Mouse (Mus musculus) gastrocnemius, postnatal 10 days (tissue): ENCODE results near the gene Top3a. TPM values are rescaled to one million over a fixed set of nuclear protein-coding genes. Genes with fewer than 3 reads are reported as not detected.
"Not testable (repeated sequence)": the region's sequence is repeated elsewhere in the genome, so short reads cannot be mapped to it uniquely, and the experiment has no call there.

ENCODE experiments used
- DNase-seq: peaks from one replicate; pipeline ENCODE4 v3.0.0; 2021; ENCODE audit warnings: mixed read lengths
- long read RNA-seq, 2 experiments: library from polyadenylated mRNA; stranded (forward); transcript quantifications; one replicate each; pipeline ENCODE4 v2.0.0; 2021
- total RNA-seq, 2 experiments: library from RNA; stranded (reverse); gene quantifications; 2 replicates each; pipeline ENCODE4 v1.2.3; 2021

Gene Top3a
- 1 to 10 TPM; 6.5 to 7.6 TPM for total RNA-seq
- long read RNA-seq, experiment 1, transcript Top3a-201 (19 exons, 3,741 nt): major isoform, 8 of 21 reads
- long read RNA-seq, experiment 1, partial matches to known transcripts: 3 of 21 reads
- long read RNA-seq, experiment 1, other reads (novel, unspliced or antisense): 8 of 21 reads
- long read RNA-seq, experiment 2, partial matches to known transcripts: 0 of 5 reads
- long read RNA-seq, experiment 2, other reads (novel, unspliced or antisense): 1 of 5 reads

- DNase-seq: peak; percentile 68
These were observed at the start of gene Top3a, which contains the start of gene Smcr8 for GRCm38 (mm10) chr11:60776829-60777740. Gene Top3a, minus strand, starts transcription at chr11:60777365. Gene Smcr8, plus strand, starts transcription at chr11:60777524.

GRCm38 (mm10) chr11:60826700-60827099 lies 49.5 kb upstream of the Top3a start:
- no peak for DNase-seq

GRCm38 (mm10) chr11:60825191-60825590 lies 48.0 kb upstream of the Top3a start:
- DNase-seq: no peak

GRCm38 (mm10) chr11:60823771-60824170 lies 46.6 kb upstream of the Top3a start:
- no peak for DNase-seq

GRCm38 (mm10) chr11:60816398-60816797 lies 39.2 kb upstream of the Top3a start:
- DNase-seq: no peak

- DNase-seq: not testable (repeated sequence)
These were observed 34.5 kb upstream of the Top3a start, which contains the start of gene Shmt1 for GRCm38 (mm10) chr11:60811618-60812017. Gene Shmt1, minus strand, starts transcription at chr11:60811718.

GRCm38 (mm10) chr11:60811054-60811460 lies 33.9 kb upstream of the Top3a start:
- DNase-seq: peak; percentile 92

- no peak for DNase-seq
These were observed 33.1 kb upstream of the Top3a start for GRCm38 (mm10) chr11:60810046-60810965.

- DNase-seq: no peak
These were observed 32.4 kb upstream of the Top3a start for GRCm38 (mm10) chr11:60809546-60809945.

GRCm38 (mm10) chr11:60808286-60809070 lies 31.3 kb upstream of the Top3a start:
- DNase-seq: peak; percentile 60

- DNase-seq: no peak
These were observed 23.7 kb upstream of the Top3a start for GRCm38 (mm10) chr11:60800892-60801291.

GRCm38 (mm10) chr11:60799977-60800376 lies 22.8 kb upstream of the Top3a start:
- no peak for DNase-seq

GRCm38 (mm10) chr11:60796342-60796741 lies 19.2 kb upstream of the Top3a start:
- no peak for DNase-seq

GRCm38 (mm10) chr11:60790472-60790871 lies 13.3 kb upstream of the Top3a start:
- no peak for DNase-seq

- DNase-seq: no peak
These were observed 10.4 kb upstream of the Top3a start for GRCm38 (mm10) chr11:60787595-60787994.

GRCm38 (mm10) chr11:60784179-60784922 lies 7.2 kb upstream of the Top3a start:
- DNase-seq: no peak

GRCm38 (mm10) chr11:60779673-60780189 lies 2.6 kb upstream of the Top3a start:
- no peak for DNase-seq

GRCm38 (mm10) chr11:60777801-60778370 lies 721 bp upstream of the Top3a start:
- no peak for DNase-seq

- no peak for DNase-seq
These were observed 897 bp downstream of the Top3a start for GRCm38 (mm10) chr11:60776107-60776828.
